Mouse (Mus musculus) liver, embryonic 14.5 days (tissue): Measurements from ENCODE around the gene Mdc1. TPM values are rescaled to one million over a fixed set of nuclear protein-coding genes. Genes with fewer than 3 reads are reported as not detected.

Experiments
- ATAC-seq: fragments of 200-750 bp; cut with Nextera tagmentation; 2 replicates; pipeline ENCODE4 v1.8.0; 2017; ENCODE audit warnings: moderate number of reproducible peaks, mild to moderate bottlenecking, moderate library complexity; ENCODE audit not compliant: insufficient read depth
- DNase-seq, 3 experiments: peaks; one replicate each; pipeline ENCODE4 v3.0.0-alpha.2; 2012 to 2013; ENCODE audit warnings: low read depth in 3 of 3, low spot score in 3 of 3
- H3K27ac ChIP-seq: fragments of 300-500 bp; sonication (generic); 2 replicates; pipeline ENCODE4 v1.5.1; 2014; ENCODE audit warnings: moderate library complexity, mild to moderate bottlenecking, control low read depth, inconsistent platforms
- H3K27me3 ChIP-seq: fragments of 300-500 bp; sonication (generic); 2 replicates; pipeline ENCODE4 v1.6.1; 2014; ENCODE audit warnings: mild to moderate bottlenecking, low read length, moderate library complexity; ENCODE audit not compliant: control insufficient read depth, insufficient read depth
- H3K36me3 ChIP-seq: fragments of 300-500 bp; sonication (generic); replicated peaks from 2 replicates; pipeline ENCODE4 v1.6.1; 2014; ENCODE audit warnings: low read depth; ENCODE audit not compliant: control insufficient read depth, insufficient read depth
- H3K4me1 ChIP-seq, 2 experiments: fragments of 200-500 bp in 1 of 2; fragments of 300-500 bp in 1 of 2; sonication (generic) in 1 of 2; replicated peaks; 2 replicates each; pipeline ENCODE4 v1.6.1; 2012 to 2014; ENCODE audit warnings: antibody characterized with exemption in 1 of 2, inconsistent platforms in 1 of 2, low read length in 1 of 2; ENCODE audit not compliant: control insufficient read depth in 2 of 2, insufficient read depth in 2 of 2
- H3K4me2 ChIP-seq: fragments of 300-500 bp; sonication (generic); 2 replicates; pipeline ENCODE4 v1.6.1; 2014; ENCODE audit warnings: low read depth, mild to moderate bottlenecking, control low read depth, moderate library complexity
- H3K4me3 ChIP-seq, 2 experiments: fragments of 200-500 bp in 1 of 2; fragments of 300-500 bp in 1 of 2; sonication (generic) in 1 of 2; 2 replicates each; pipeline ENCODE4 v1.5.1; 2012 to 2014; ENCODE audit warnings: low read depth in 2 of 2, low read length in 2 of 2, mild to moderate bottlenecking in 2 of 2, control low read depth in 1 of 2, inconsistent platforms in 1 of 2, moderate library complexity in 1 of 2; ENCODE audit not compliant: insufficient read depth in 1 of 2
- H3K9ac ChIP-seq: fragments of 300-500 bp; sonication (generic); replicated peaks from 2 replicates; pipeline ENCODE4 v1.6.1; 2014; ENCODE audit warnings: mild to moderate bottlenecking, control low read depth, moderate library complexity
- H3K9me3 ChIP-seq: fragments of 300-500 bp; sonication (generic); 2 replicates; pipeline ENCODE4 v1.6.1; 2016; ENCODE audit warnings: low read length, mixed read lengths; ENCODE audit not compliant: control insufficient read depth
- CTCF ChIP-seq: IDR thresholded peaks from 2 replicates; pipeline ENCODE4 v1.5.1; 2016; ENCODE audit warnings: antibody characterized with exemption, low read depth, control low read depth
- EP300 ChIP-seq: IDR thresholded peaks from 2 replicates; pipeline ENCODE4 v1.6.1; 2016; ENCODE audit warnings: antibody characterized with exemption, low read depth
- WGBS: fragments of 180-500 bp; shearing (Covaris S2); extraction: QIAGEN DNeasy Blood & Tissue Kit; methylation state at CpG from one replicate; pipeline ENCODE4 v1.1.7; 2014; ENCODE audit not compliant: insufficient replicate concordance; 5-methylcytosine and 5-hydroxymethylcytosine counted together
- polyA plus RNA-seq, 2 experiments: library from polyadenylated mRNA; depleted of rRNA in 1 of 2; stranded (reverse) in 1 of 2; unstranded in 1 of 2; fragments of >200 nt; fragmentation: Nextera tagmentation in 1 of 2; extraction: Ambion mirVana in 1 of 2; gene quantifications; 2 replicates each; pipeline versions ENCODE4 v1.2.1 to v1.2.3; 2012 to 2014

The Mdc1 gene
- polyA plus RNA-seq, 2 experiments = 6.3 to 10.0 TPM

DNA sequence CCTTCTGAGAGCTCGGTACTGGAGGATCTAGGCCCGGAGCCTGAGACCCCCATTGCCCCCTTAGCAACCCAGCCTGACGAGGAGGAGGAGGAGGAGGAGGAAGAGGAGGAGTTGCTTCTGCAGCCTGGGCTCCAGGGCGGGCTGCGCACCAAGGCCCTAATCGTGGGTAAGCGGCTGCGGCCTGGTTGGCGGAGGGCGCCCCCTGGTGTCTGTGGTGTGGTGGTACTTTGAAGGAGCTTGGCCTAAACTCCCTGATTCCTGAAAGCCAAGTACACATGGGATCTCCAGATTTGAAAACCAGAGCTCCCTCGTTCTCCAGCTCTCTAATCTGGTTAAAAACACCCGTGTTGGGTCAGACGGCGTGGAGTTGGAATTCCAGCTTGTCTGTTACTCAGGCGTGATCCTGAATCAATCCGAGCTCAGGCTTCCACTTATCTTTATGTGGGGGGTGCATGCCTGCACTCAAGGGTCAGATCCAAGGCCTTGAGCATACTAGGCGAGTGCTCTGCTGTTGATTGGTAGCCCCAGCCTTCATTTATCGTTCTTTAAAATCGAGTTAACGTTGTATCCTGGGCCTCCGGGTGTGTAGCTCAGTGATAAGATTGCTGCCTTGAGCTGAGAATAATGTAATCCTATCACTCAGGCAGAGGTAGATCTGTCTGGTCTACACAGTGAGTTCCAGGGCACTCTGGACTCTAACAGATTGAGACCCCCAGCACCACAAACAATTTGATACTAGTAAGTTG is 32.6 kb downstream of the Mdc1 start:
- peak overlapping the region; percentile 45 for H3K4me2 ChIP-seq
- H3K36me3 ChIP-seq = no peaks in the 10 kb centered on the region
- peaks cover 5% of the 10 kb centered on the region for H3K27me3 ChIP-seq
- ATAC-seq (peak; percentile 65), DNase-seq (peak in 2 of 3 experiments; percentile 62 to 72)
- peaks cover 3% of the 10 kb centered on the region for H3K9me3 ChIP-seq
- H3K27ac ChIP-seq = no peak overlapping the region
- H3K9ac ChIP-seq = no peak overlapping the region
- WGBS = 7% methylated on average over 21 of the region's 21 CpGs
- no peak overlapping the region for H3K4me3 ChIP-seq
- peaks cover 8 to 13% of the 10 kb centered on the region in 2 experiments for H3K4me1 ChIP-seq
- TF ChIP-seq CTCF (peak; percentile 99), EP300 (0 out of 2 replicates have a peak, but pooled peaks have one; percentile 17)

GRCm38 (mm10) chr17:35874721-35875120 is 33.4 kb downstream of the Mdc1 start:
- no peak for DNase-seq
- Histone ChIP-seq H3K9me3 (peaks cover 3% of the 10 kb centered on the region), H3K27me3 (no peaks in the 10 kb centered on the region; the same call in 1 of the 2 replicates), H3K9ac (no peak overlapping the region), H3K4me2 (no peak overlapping the region), H3K27ac (no peak overlapping the region), H3K4me1 (peaks cover 8 to 11% of the 10 kb centered on the region in 2 experiments), H3K4me3 (no peak overlapping the region), H3K36me3 (no peaks in the 10 kb centered on the region)
- no peak for ATAC-seq
- TF ChIP-seq EP300 (no peak), CTCF (no peak)
- WGBS = 80% methylated on average over 6 of the region's 6 CpGs

- Histone ChIP-seq H3K36me3 (peaks cover 18% of the 10 kb centered on the region), H3K27ac (peak within 1 kb of the TSS; percentile 40; the same call in 1 of the 2 replicates), H3K4me1 (peaks cover 4 to 8% of the 10 kb centered on the region in 2 experiments; a peak in 2 of 4 replicates), H3K4me3 (peak within 1 kb of the TSS; percentile 65 to 91), H3K9me3 (no peaks in the 10 kb centered on the region), H3K27me3 (no peaks in the 10 kb centered on the region), H3K9ac (peak within 1 kb of the TSS; percentile 79), H3K4me2 (peak within 1 kb of the TSS; percentile 79)
- DNase-seq = peak; percentile 88 to 91 (median 89)
- 5% methylated on average over 66 of the region's 66 CpGs for WGBS
- peak; percentile 91 for ATAC-seq
- TF ChIP-seq EP300 = peak; percentile 39; the same call in 1 of the 2 replicates
- peak; percentile 94 for TF ChIP-seq CTCF
Observed at GRCm38 (mm10) chr17:35879245-35880057, 38.1 kb downstream of the Mdc1 start, which contains the start of gene Dhx16. TSS of gene Dhx16 (plus strand) at chr17:35879819.

GRCm38 (mm10) chr17:35882924-35883323 is 41.6 kb downstream of the Mdc1 start:
- ATAC-seq (no peak), DNase-seq (no peak)
- no peak overlapping the region for H3K4me3 ChIP-seq
- H3K36me3 ChIP-seq = peaks cover 45% of the 10 kb centered on the region
- no peaks in the 10 kb centered on the region for H3K9me3 ChIP-seq
- H3K27ac ChIP-seq = no peak overlapping the region
- no peak overlapping the region for H3K4me2 ChIP-seq
- TF ChIP-seq CTCF (no peak), EP300 (no peak)
- no peak overlapping the region for H3K9ac ChIP-seq
- H3K27me3 ChIP-seq = no peaks in the 10 kb centered on the region
- 90% methylated on average over 17 of the region's 17 CpGs for WGBS
- peaks cover 4 to 7% of the 10 kb centered on the region in 2 experiments; a peak in 2 of 4 replicates for H3K4me1 ChIP-seq
